Mouse (Mus musculus) E14TG2a.4 (cell line): Measurements from ENCODE around the gene Cpne4.

Experiments
- CTCF ChIP-seq: conservative IDR thresholded peaks from 2 replicates; pipeline ENCODE4 v1.5.1; 2014; ENCODE audit warnings: low read length
- NANOG ChIP-seq: IDR thresholded peaks from 2 replicates; pipeline ENCODE4 v1.6.1; 2014; ENCODE audit warnings: borderline replicate concordance, low read length, mixed read lengths

DNA sequence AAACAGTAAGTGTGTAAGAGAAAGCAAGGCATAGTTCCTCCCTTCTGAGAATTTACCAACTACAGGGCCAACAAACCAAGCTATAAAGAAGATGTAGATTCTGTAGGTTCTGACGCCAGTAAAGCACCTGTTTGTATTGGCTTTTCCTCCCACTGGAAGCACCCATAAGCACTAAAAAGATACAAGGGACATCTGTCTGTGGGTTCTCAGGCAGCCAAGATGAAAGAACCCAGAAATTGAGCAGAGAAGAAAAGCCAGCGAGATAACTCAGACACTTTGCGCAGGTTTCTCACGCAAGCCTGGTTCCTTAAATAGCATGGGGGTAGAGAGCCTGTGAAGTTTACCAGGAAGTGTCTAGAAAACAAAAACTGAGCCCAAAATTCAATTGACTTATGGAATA is 374.1 kb downstream of the Cpne4 start:
- TF ChIP-seq CTCF: no peak
- TF ChIP-seq NANOG: no peak
